Mouse (Mus musculus) forebrain, postnatal 0 days (tissue): ENCODE data around the gene Olfr713. TPM values are rescaled to one million over a fixed set of nuclear protein-coding genes. Genes with fewer than 3 reads are reported as not detected.

ENCODE experiments used
- ATAC-seq: fragments of 200-750 bp; cut with Nextera tagmentation; 2 replicates; pipeline ENCODE4 v1.8.0; 2017; ENCODE audit warnings: mild to moderate bottlenecking, moderate library complexity
- DNase-seq: peaks from one replicate; pipeline ENCODE4 v3.0.0-alpha.2; 2015
- H3K27ac ChIP-seq: fragments of 300-500 bp; sonication (generic); 2 replicates; pipeline ENCODE4 v1.5.1; 2014; ENCODE audit warnings: low read depth, mild to moderate bottlenecking, antibody characterized with exemption, low read length, moderate library complexity, mixed read lengths
- H3K27me3 ChIP-seq: fragments of 300-500 bp; sonication (generic); 2 replicates; pipeline ENCODE4 v1.6.1; 2014; ENCODE audit warnings: mild to moderate bottlenecking, low read length, mixed read lengths; ENCODE audit not compliant: insufficient read depth
- H3K36me3 ChIP-seq: fragments of 300-500 bp; sonication (generic); 2 replicates; pipeline ENCODE4 v1.6.1; 2014; ENCODE audit warnings: mild to moderate bottlenecking, moderate library complexity; ENCODE audit not compliant: insufficient read depth
- H3K4me1 ChIP-seq: fragments of 300-500 bp; sonication (generic); 2 replicates; pipeline ENCODE4 v1.6.1; 2014; ENCODE audit warnings: antibody characterized with exemption; ENCODE audit not compliant: insufficient read depth
- H3K4me2 ChIP-seq: fragments of 300-500 bp; sonication (generic); 2 replicates; pipeline ENCODE4 v1.6.1; 2014; ENCODE audit warnings: low read depth, mild to moderate bottlenecking, moderate library complexity
- H3K4me3 ChIP-seq: fragments of 300-500 bp; sonication (generic); 2 replicates; pipeline ENCODE4 v1.5.1; 2014; ENCODE audit warnings: low read depth, low read length, mixed read lengths
- H3K9ac ChIP-seq: fragments of 300-500 bp; sonication (generic); 2 replicates; pipeline ENCODE4 v1.6.1; 2014; ENCODE audit warnings: mild to moderate bottlenecking
- H3K9me3 ChIP-seq: fragments of 300-500 bp; sonication (generic); 2 replicates; pipeline ENCODE4 v1.6.1; 2016; ENCODE audit warnings: low read length
- CTCF ChIP-seq: sonication (generic); IDR thresholded peaks from 2 replicates; pipeline ENCODE4 v1.5.1; 2016; ENCODE audit warnings: antibody characterized with exemption, control low read depth, low read depth
- WGBS: fragments of 180-500 bp; shearing (Covaris S2); extraction: QIAGEN DNeasy Blood & Tissue Kit; methylation state at CpG from one replicate; pipeline ENCODE4 v1.1.7; 2014; 5-methylcytosine and 5-hydroxymethylcytosine counted together
- polyA plus RNA-seq: library from polyadenylated mRNA; unstranded; fragments of >200 nt; fragmentation: Nextera tagmentation; extraction: Ambion mirVana; gene quantifications from 2 replicates; pipeline ENCODE4 v1.2.1, GENCODE M21; 2015
- total RNA-seq: library from RNA; depleted of rRNA; stranded (reverse); fragments of >200 nt; gene quantifications from 2 replicates; pipeline ENCODE4 v1.2.3, GENCODE M21; 2014; rRNA removed

The Olfr713 gene
- total and polyA plus RNA-seq, 2 experiments from 2014 or later, result not detected

- no peaks in the 10 kb centered on the region for H3K36me3 ChIP-seq
- ATAC-seq, result no peak
- WGBS, result 90% methylated on average over 1 of the region's 1 CpGs
- no peaks in the 10 kb centered on the region for H3K4me1 ChIP-seq
- DNase-seq, result no peak
- H3K27me3 ChIP-seq, result no peaks in the 10 kb centered on the region
- H3K9me3 ChIP-seq, result no peaks in the 10 kb centered on the region
- H3K4me3 ChIP-seq, result no peak overlapping the region
- no peak overlapping the region for H3K27ac ChIP-seq
- TF ChIP-seq CTCF, result no peak
- H3K4me2 ChIP-seq, result no peak overlapping the region
- no peak overlapping the region for H3K9ac ChIP-seq
Observed at GRCm38 (mm10) chr7:107044407-107044806, 13.4 kb downstream of the Olfr713 start.

DNA sequence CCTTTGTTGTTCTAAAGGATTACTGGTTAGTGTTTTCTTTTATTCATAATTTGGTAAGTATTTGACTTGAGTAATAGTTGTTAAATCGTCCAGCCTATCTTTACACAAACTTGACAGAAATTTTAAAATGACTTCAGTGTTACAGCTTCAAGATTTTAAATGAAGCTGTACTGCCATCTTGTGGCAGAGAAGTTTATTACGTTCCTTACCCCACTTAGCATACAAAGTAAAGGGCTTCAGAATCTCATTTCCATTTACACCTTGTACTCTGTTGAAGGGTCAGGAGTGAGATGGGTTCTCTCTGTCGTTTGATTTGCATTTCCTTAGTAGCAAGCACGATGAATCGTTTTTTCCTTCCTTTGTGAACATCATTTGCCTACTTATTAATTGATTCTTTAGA is 14.9 kb downstream of the Olfr713 start:
- DNase-seq, result peak; percentile 79
- peak; percentile 71 for TF ChIP-seq CTCF
- H3K4me1 ChIP-seq, result no peaks in the 10 kb centered on the region
- no peak overlapping the region for H3K9ac ChIP-seq
- no peak overlapping the region for H3K4me3 ChIP-seq
- H3K36me3 ChIP-seq, result no peaks in the 10 kb centered on the region
- no peak overlapping the region for H3K4me2 ChIP-seq
- 5% methylated on average over 5 of the region's 5 CpGs for WGBS
- H3K9me3 ChIP-seq, result no peaks in the 10 kb centered on the region
- ATAC-seq, result peak; percentile 55
- H3K27ac ChIP-seq, result no peak overlapping the region
- H3K27me3 ChIP-seq, result no peaks in the 10 kb centered on the region

DNA sequence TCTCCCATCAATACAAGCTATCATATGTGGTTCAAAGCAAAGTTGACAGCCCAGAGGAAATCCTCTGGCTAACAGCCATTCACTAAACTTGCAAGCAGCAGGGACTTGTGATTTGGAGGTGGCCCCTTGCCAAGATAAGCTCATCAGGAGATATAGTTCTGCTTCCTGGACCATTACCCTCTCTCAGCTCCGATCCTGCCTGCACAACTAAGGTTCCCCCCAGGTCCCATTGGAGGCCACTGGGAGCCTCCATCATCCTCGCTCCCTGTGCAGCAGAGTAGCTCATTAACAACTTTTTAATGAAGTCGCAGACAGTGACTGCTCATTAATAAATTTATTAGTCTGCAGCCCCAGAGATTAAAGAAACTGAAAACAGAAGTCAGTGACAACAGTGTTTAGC is 16.6 kb downstream of the Olfr713 start:
- Histone ChIP-seq H3K27ac (no peak overlapping the region), H3K9me3 (no peaks in the 10 kb centered on the region), H3K27me3 (no peaks in the 10 kb centered on the region), H3K4me2 (no peak overlapping the region), H3K36me3 (no peaks in the 10 kb centered on the region), H3K9ac (no peak overlapping the region), H3K4me3 (no peak overlapping the region), H3K4me1 (no peaks in the 10 kb centered on the region)
- no peak for TF ChIP-seq CTCF
- DNase-seq (no peak), ATAC-seq (no peak)
- WGBS, result 43% methylated on average over 3 of the region's 3 CpGs

DNA sequence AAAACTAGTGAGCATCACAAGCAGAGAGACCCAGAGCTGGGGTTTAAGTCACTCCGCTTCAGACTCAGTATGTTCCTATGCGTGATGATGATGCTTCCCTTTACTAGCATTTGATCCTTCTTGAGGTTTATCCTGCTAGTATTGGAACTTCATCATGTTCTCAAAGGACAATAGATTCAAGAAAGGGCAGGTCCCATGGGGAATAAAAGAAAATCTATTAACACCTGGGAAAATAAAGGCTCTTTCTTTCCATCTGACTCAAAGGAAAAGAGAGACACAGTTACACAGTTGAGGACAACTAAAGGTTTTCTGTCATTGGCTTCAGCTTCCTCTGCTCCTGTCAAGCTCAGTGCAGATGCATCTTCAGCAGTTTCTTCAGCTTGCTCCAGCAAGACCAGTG is 39.7 kb downstream of the Olfr713 start, which contains the start of gene Olfr714:
TSS of gene Olfr714 (plus strand) at position 301 of the 400 bp plus-strand sequence.
- Histone ChIP-seq H3K9me3 (no peaks in the 10 kb centered on the region), H3K36me3 (no peaks in the 10 kb centered on the region), H3K9ac (no peak within 1 kb of the TSS), H3K4me1 (no peaks in the 10 kb centered on the region), H3K4me2 (no peak within 1 kb of the TSS), H3K4me3 (no peak within 1 kb of the TSS), H3K27me3 (no peaks in the 10 kb centered on the region), H3K27ac (no peak within 1 kb of the TSS)
- no peak for TF ChIP-seq CTCF
- no peak for DNase-seq
- 92% methylated on average over 2 of the region's 2 CpGs for WGBS
- no peak for ATAC-seq

Other genes starting within 250 kb of the Olfr713 start
- gene Olfr699, start 238.0 kb upstream of the Olfr713 start, total RNA-seq, result not detected in 2 replicates
- not detected in 2 replicates for gene Olfr699, start 238.0 kb upstream of the Olfr713 start, polyA plus RNA-seq
- gene Olfr700, start 222.3 kb upstream of the Olfr713 start, total RNA-seq, result not detected in 2 replicates
- not detected in 2 replicates for gene Olfr700, start 222.3 kb upstream of the Olfr713 start, polyA plus RNA-seq
- gene Olfr701, start 217.0 kb upstream of the Olfr713 start, total RNA-seq, result not detected in 2 replicates
- not detected in 2 replicates for gene Olfr701, start 217.0 kb upstream of the Olfr713 start, polyA plus RNA-seq
- gene Olfr702, start 197.3 kb upstream of the Olfr713 start, total RNA-seq, result not detected in 2 replicates
- not detected in 2 replicates for gene Olfr702, start 197.3 kb upstream of the Olfr713 start, polyA plus RNA-seq
- gene Olfr703, start 187.8 kb upstream of the Olfr713 start, total RNA-seq, result not detected in 2 replicates
- gene Olfr703, start 187.8 kb upstream of the Olfr713 start, polyA plus RNA-seq, result not detected in 2 replicates
- gene Olfr704, start 168.0 kb upstream of the Olfr713 start, total RNA-seq, result not detected in 2 replicates
- not detected in 2 replicates for gene Olfr704, start 168.0 kb upstream of the Olfr713 start, polyA plus RNA-seq
- not detected in 2 replicates for gene Olfr705, start 154.3 kb upstream of the Olfr713 start, total RNA-seq
- not detected in 2 replicates for gene Olfr705, start 154.3 kb upstream of the Olfr713 start, polyA plus RNA-seq
- not detected in 2 replicates for gene Olfr706, start 143.0 kb upstream of the Olfr713 start, total RNA-seq
- not detected in 2 replicates for gene Olfr706, start 143.0 kb upstream of the Olfr713 start, polyA plus RNA-seq
- gene Olfr707, start 129.9 kb upstream of the Olfr713 start, total RNA-seq, result not detected in 2 replicates
- not detected in 2 replicates for gene Olfr707, start 129.9 kb upstream of the Olfr713 start, polyA plus RNA-seq
- gene Olfr1532-ps1, start 123.2 kb upstream of the Olfr713 start, total RNA-seq, result not detected in 2 replicates
- not detected in 2 replicates for gene Olfr1532-ps1, start 123.2 kb upstream of the Olfr713 start, polyA plus RNA-seq
- not detected in 2 replicates for gene Olfr709-ps1, start 99.0 kb upstream of the Olfr713 start, total RNA-seq
- not detected in 2 replicates for gene Olfr709-ps1, start 99.0 kb upstream of the Olfr713 start, polyA plus RNA-seq
- not detected in 2 replicates for gene Olfr710, start 82.9 kb upstream of the Olfr713 start, total RNA-seq
- gene Olfr710, start 82.9 kb upstream of the Olfr713 start, polyA plus RNA-seq, result not detected in 2 replicates
- gene Olfr6, start 67.2 kb upstream of the Olfr713 start, total RNA-seq, result not detected in 2 replicates
- not detected in 2 replicates for gene Olfr6, start 67.2 kb upstream of the Olfr713 start, polyA plus RNA-seq
- not detected in 2 replicates for gene Olfr711, start 55.7 kb upstream of the Olfr713 start, total RNA-seq
- not detected in 2 replicates for gene Olfr711, start 55.7 kb upstream of the Olfr713 start, polyA plus RNA-seq
- gene Olfr2, start 25.1 kb upstream of the Olfr713 start, total RNA-seq, result not detected in 2 replicates
- not detected in 2 replicates for gene Olfr2, start 25.1 kb upstream of the Olfr713 start, polyA plus RNA-seq
- not detected in 2 replicates for gene Olfr714, start 39.8 kb downstream of the Olfr713 start, total RNA-seq
- gene Olfr714, start 39.8 kb downstream of the Olfr713 start, polyA plus RNA-seq, result not detected in 2 replicates
- not detected in 2 replicates for gene Olfr17, start 62.0 kb downstream of the Olfr713 start, total RNA-seq
- not detected in 2 replicates for gene Olfr17, start 62.0 kb downstream of the Olfr713 start, polyA plus RNA-seq
- gene Olfr715b, start 79.2 kb downstream of the Olfr713 start, total RNA-seq, result not detected in 2 replicates
- not detected in 2 replicates for gene Olfr715b, start 79.2 kb downstream of the Olfr713 start, polyA plus RNA-seq
- gene Olfr715, start 99.9 kb downstream of the Olfr713 start, total RNA-seq, result not detected in 2 replicates
- not detected in 2 replicates for gene Olfr715, start 99.9 kb downstream of the Olfr713 start, polyA plus RNA-seq
- not detected in 2 replicates for gene Olfr716, start 107.2 kb downstream of the Olfr713 start, total RNA-seq
- not detected in 2 replicates for gene Olfr716, start 107.2 kb downstream of the Olfr713 start, polyA plus RNA-seq
- gene Nlrp14, start 135.8 kb downstream of the Olfr713 start, total RNA-seq, result 0.05 TPM in 1 of 2 replicates, not detected in the other
- not detected in 2 replicates for gene Nlrp14, start 135.8 kb downstream of the Olfr713 start, polyA plus RNA-seq
- gene Rbmxl2, start 178.3 kb downstream of the Olfr713 start, total RNA-seq, result not detected in 2 replicates
- not detected in 2 replicates for gene Rbmxl2, start 178.3 kb downstream of the Olfr713 start, polyA plus RNA-seq